ENCODE assay signal across 7 mouse cellular contexts in the genomic region with DNA sequence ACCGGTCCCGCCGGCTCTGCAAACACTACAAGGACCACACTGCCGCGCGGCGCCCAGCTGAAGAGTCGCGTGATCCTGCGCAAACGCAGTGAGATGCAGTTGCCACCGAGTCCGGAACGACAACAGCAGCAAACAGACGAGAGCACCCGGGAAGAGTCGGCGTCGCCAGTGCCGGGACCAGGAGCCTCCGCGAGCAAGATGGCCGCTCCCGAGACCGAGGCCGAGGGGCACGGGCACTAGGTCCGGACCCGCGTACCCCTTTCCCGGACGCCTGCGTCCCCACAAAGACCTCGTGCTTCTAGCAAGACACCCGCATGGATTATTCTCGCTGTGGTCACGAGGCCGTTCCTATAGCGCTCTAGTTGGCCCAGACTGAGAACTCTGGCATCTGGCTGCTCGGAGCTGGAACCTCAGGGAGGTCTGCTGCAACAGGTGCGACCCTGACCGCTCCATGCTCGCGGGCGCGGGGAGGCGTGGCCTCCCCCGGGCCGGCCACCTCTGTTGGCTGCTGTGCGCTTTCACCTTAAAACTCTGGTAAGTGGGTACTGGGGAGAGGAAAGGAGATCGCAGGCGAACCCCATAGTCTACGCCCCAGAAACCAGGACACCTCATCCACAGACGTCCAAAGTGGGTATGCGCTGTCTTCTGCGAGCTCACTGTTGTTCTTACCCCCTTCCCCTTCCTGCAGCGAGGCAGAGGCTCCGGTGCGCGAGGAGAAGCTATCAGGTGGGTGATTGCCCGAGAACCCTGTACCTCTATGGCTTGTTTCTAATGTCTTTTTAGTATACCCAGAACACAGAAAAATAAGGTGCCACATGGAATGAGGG. TPM values are rescaled to one million over a fixed set of nuclear protein-coding genes. Genes with fewer than 3 reads are reported as not detected.
DNase-seq lines count a peak whose midpoint lies in the region; ATAC-seq lines count a peak whose summit lies in the region.

Gene Jtb (plus strand): TSS at position 91 of the 827 bp plus-strand sequence.

- H3K4me3 ChIP-seq in intestine, embryonic 16.5 days (ENCODE audit: low read length) = peak within 1 kb of the TSS; percentile 86
- peak within 1 kb of the TSS; percentile 83 for H3K4me3 ChIP-seq in midbrain, embryonic 11.5 days (ENCODE audit: low read depth, low read length)

- intact Hi-C loops in gastrocnemius, postnatal 36 days (cut with DNase I) = no loop called here
- intact Hi-C loops in left cerebral cortex, postnatal 36 days (cut with DNase I) = no loop called here

- peak; percentile 87 to 89 for DNase-seq in adrenal gland, adult 18-20 months (ENCODE audit: low spot score in 2 of 2)
- DNase-seq in embryo, embryonic 11.5 days (ENCODE audit: low read depth, low spot score) = peak; percentile 89
- DNase-seq in gastrocnemius, postnatal 36 days = peak; percentile 87 to 90
- peak; percentile 95 for DNase-seq in left cerebral cortex, postnatal 36 days (ENCODE audit: low spot score in 2 of 2)
- DNase-seq in midbrain, embryonic 11.5 days (ENCODE audit: low spot score, missing footprints) = peak; percentile 98
- DNase-seq in skeletal muscle tissue, adult 2 months (ENCODE audit: low read depth, low spot score) = peak; percentile 95

- no peaks in the 10 kb centered on the region for H3K27me3 ChIP-seq in intestine, embryonic 16.5 days (replicated peaks; ENCODE audit: control insufficient read depth, insufficient read depth, low read length)
- H3K27me3 ChIP-seq in midbrain, embryonic 11.5 days (ENCODE audit: control insufficient read depth, insufficient read depth, low read length) = no peaks in the 10 kb centered on the region

- H3K36me3 ChIP-seq in intestine, embryonic 16.5 days (ENCODE audit: control insufficient read depth, insufficient read depth, low read length) = peaks cover 7% of the 10 kb centered on the region
- H3K36me3 ChIP-seq in midbrain, embryonic 11.5 days (ENCODE audit: control insufficient read depth, insufficient read depth, low read length) = peaks cover 3% of the 10 kb centered on the region; the same call in 1 of the 2 replicates

- H3K9me3 ChIP-seq in intestine, embryonic 16.5 days (ENCODE audit: control insufficient read depth, low read length) = no peaks in the 10 kb centered on the region
- no peaks in the 10 kb centered on the region for H3K9me3 ChIP-seq in midbrain, embryonic 11.5 days (ENCODE audit: control insufficient read depth, low read length)

- peak within 1 kb of the TSS; percentile 94 for H3K9ac ChIP-seq in intestine, embryonic 16.5 days (ENCODE audit: low read depth, low read length)
- H3K9ac ChIP-seq in midbrain, embryonic 11.5 days (ENCODE audit: low read length) = peak within 1 kb of the TSS; percentile 83

- ATAC-seq in intestine, embryonic 16.5 days = peak; percentile 99
- peak; percentile 97 for ATAC-seq in midbrain, embryonic 11.5 days (ENCODE audit: low FRiP score)

- WGBS in intestine, embryonic 16.5 days = under 1% methylated on average over 60 of the region's 61 CpGs
- WGBS in midbrain, embryonic 11.5 days = under 1% methylated on average over 61 of the region's 61 CpGs

- peaks cover 3% of the 10 kb centered on the region; the same call in 1 of the 2 replicates for H3K4me1 ChIP-seq in intestine, embryonic 16.5 days (ENCODE audit: control insufficient read depth, insufficient read depth, low read length)
- peaks cover 5% of the 10 kb centered on the region; the same call in 1 of the 2 replicates for H3K4me1 ChIP-seq in midbrain, embryonic 11.5 days (ENCODE audit: control insufficient read depth, insufficient read depth, low read length)

- H3K4me2 ChIP-seq in intestine, embryonic 16.5 days (ENCODE audit: low read depth, low read length) = peak within 1 kb of the TSS; percentile 69
- peak within 1 kb of the TSS; percentile 83 for H3K4me2 ChIP-seq in midbrain, embryonic 11.5 days

- H3K27ac ChIP-seq in intestine, embryonic 16.5 days (ENCODE audit: low read length) = peak within 1 kb of the TSS; percentile 95
- peak within 1 kb of the TSS; percentile 45 for H3K27ac ChIP-seq in midbrain, embryonic 11.5 days (ENCODE audit: low read depth, low read length)

RNA-seq across cellular contexts. Expression of gene Jtb, which starts in this region (rescaled TPM):
- total RNA-seq in adrenal gland, adult 18-20 months (2021) = 10 to 100 TPM; 66.2 to 72.2 TPM
- total RNA-seq in gastrocnemius, postnatal 36 days (2021) = 10 to 100 TPM; 58.9 to 63.8 TPM
- 110 and 114 TPM in 2 replicates for polyA plus RNA-seq in intestine, embryonic 16.5 days (2015; fragmentation: Nextera tagmentation; extraction: Ambion mirVana)
- total RNA-seq in left cerebral cortex, postnatal 36 days (2021) = 10 to 100 TPM; 45.0 to 45.3 TPM
- polyA plus RNA-seq in midbrain, embryonic 11.5 days (2014; fragmentation: Nextera tagmentation; extraction: Ambion mirVana) = 110 and 112 TPM in 2 replicates

Comparison
In these comparisons a context has a peak if more than half of its experiments do, and no peak if none do; other contexts are left out.
1. Peak in every context shown above with its lines: DNase-seq, ATAC-seq, H3K4me3 ChIP-seq and H3K27ac ChIP-seq.